Mouse (Mus musculus) frontal cortex, postnatal 36 days (tissue): ENCODE results near the gene Actr1a.

ENCODE experiments used
- DNase-seq, 2 experiments: peaks; one replicate each; pipeline ENCODE4 v3.0.0; 2022; ENCODE audit warnings: low spot score in 2 of 2

Gene Actr1a

DNA sequence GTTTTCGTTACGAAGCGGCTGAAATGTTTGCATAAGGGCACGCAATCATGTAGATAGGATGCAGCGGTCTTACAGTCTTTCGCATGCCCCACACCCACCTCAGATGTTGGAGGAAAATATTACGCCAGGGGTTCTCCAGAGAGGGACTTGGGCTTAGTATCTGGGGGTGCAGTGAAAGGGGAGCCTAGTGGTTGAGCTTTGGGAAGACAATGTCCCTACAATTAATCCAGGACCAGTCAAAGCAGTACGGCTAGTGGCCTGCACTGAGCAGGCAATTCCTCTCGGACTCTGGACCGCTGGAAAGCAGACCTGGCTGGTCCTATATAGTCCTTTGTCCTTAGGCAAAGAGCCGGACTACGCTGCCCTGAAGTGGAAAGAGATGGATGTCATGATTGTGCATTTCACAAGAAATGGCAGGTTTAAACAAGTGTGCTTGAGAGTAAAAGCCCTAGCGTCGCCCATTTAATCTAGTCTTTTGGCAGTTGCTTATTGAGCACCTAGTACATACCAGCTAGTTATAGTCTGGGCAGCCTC is 68.0 kb downstream of the Actr1a start:
- no peak for DNase-seq
